Mouse (Mus musculus): Measurements from ENCODE around the gene Cpa5.
A peak's percentile ranks its signal among the peaks of the same experiment; 100 is the strongest.

DNA sequence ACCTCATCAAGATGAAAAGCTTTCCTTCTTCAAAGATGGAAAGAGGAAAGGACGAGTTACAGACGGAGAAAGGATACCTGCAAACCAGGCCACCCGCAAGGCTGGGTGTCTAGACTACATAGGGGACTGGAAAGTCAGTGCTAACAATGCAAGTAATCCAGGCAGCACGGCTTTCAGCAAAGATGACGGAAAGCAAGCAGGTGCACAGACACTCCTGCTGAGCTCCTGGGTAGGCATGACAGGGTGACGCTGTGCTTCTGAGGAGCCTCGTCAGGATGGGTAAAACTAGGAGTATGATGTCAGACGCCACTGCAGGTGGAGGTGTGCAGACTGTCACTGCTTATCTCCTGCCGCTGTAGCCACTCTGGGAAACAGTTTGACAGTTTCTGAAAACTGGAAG, 66.8 kb downstream of the Cpa5 start:
- TF ChIP-seq POLR2A (IDR thresholded peaks at IDR 0.05; ENCODE audit: insufficient read length, low read depth), result no peak
- TF ChIP-seq TCF12 (IDR thresholded peaks at IDR 0.05; ENCODE audit: insufficient read depth, poor library complexity, severe bottlenecking), result no peak
- no peak for TF ChIP-seq E2F4 (IDR thresholded peaks at IDR 0.05; ENCODE audit: insufficient read depth)
- no peak for TF ChIP-seq SRF (IDR thresholded peaks at IDR 0.05; ENCODE audit: control insufficient read depth, insufficient read length, low read depth)
- peak in 2 of 3 experiments; percentile 46 to 54 for TF ChIP-seq MYOD1 (IDR thresholded peaks at IDR 0.05; ENCODE audit: control insufficient read depth in 1 of 3, insufficient read length in 2 of 3, low read depth in 2 of 3)
- TF ChIP-seq USF1 (IDR thresholded peaks at IDR 0.05; ENCODE audit: low read depth), result no peak
- TF ChIP-seq MYOG (IDR thresholded peaks at IDR 0.05; ENCODE audit: control insufficient read depth in 1 of 3, insufficient read depth in 1 of 3, insufficient read length in 2 of 3, low read depth in 2 of 3), result no peak
- no peak for TF ChIP-seq MAX (IDR thresholded peaks at IDR 0.05; ENCODE audit: low read depth)
